Mouse (Mus musculus) C2C12 (cell line): ENCODE measurements at regions not wholly inside any gene's neighbourhood (a gene's known extent, or its start where the extent isn't known, plus 50 kb on each side); places are given as distances from the start of the nearest gene placed in this dataset.

ENCODE experiments used
- CEBPB ChIP-seq: IDR thresholded peaks from one replicate; pipeline ENCODE4 v1.6.1; 2011; ENCODE audit warnings: low read depth, mild to moderate bottlenecking, control low read depth, moderate library complexity
- CTCF ChIP-seq: IDR thresholded peaks from one replicate; pipeline ENCODE4 v1.5.1; 2011; ENCODE audit not compliant: control insufficient read depth, insufficient read depth, insufficient read length
- MYOG ChIP-seq: IDR thresholded peaks from one replicate; pipeline ENCODE4 v1.6.1; 2011; ENCODE audit not compliant: control insufficient read depth, insufficient read length; ENCODE audit errors: extremely low read depth
- USF1 ChIP-seq: IDR thresholded peaks from one replicate; pipeline ENCODE4 v1.6.1; 2011; ENCODE audit warnings: low read depth, mild to moderate bottlenecking, control low read depth, moderate library complexity

DNA sequence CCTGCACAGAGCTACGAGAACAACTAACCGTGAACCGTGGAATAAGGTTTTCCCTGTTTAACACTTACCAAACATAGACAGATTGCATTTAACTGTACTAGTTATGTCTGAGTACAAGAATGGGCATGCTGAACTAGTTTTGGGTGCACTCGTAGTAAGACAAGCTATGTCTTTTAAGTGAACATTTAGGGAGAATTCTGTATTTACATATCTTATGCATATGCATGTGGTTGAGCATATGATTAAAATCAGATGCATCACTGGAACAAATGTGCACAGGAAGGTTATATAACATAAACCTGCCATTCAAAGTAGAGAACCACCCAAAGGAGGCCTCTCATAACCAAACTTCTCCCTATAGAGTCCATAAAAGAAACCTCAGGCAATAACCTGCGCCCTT is 140.3 kb downstream of the Snx10 start:
- TF ChIP-seq MYOG, result no peak
- TF ChIP-seq CTCF, result no peak
- TF ChIP-seq USF1, result no peak
- TF ChIP-seq CEBPB, result no peak
